Mouse (Mus musculus) liver, postnatal 0 days (tissue): ENCODE measurements around the gene Bphl.

Source experiments
- CTCF ChIP-seq: sonication (generic); IDR thresholded peaks from 2 replicates; pipeline ENCODE4 v1.5.1; 2016; ENCODE audit warnings: antibody characterized with exemption, low read depth
- EP300 ChIP-seq: IDR thresholded peaks from 2 replicates; pipeline ENCODE4 v1.6.1; 2016; ENCODE audit warnings: antibody characterized with exemption, low read depth, mild to moderate bottlenecking

DNA sequence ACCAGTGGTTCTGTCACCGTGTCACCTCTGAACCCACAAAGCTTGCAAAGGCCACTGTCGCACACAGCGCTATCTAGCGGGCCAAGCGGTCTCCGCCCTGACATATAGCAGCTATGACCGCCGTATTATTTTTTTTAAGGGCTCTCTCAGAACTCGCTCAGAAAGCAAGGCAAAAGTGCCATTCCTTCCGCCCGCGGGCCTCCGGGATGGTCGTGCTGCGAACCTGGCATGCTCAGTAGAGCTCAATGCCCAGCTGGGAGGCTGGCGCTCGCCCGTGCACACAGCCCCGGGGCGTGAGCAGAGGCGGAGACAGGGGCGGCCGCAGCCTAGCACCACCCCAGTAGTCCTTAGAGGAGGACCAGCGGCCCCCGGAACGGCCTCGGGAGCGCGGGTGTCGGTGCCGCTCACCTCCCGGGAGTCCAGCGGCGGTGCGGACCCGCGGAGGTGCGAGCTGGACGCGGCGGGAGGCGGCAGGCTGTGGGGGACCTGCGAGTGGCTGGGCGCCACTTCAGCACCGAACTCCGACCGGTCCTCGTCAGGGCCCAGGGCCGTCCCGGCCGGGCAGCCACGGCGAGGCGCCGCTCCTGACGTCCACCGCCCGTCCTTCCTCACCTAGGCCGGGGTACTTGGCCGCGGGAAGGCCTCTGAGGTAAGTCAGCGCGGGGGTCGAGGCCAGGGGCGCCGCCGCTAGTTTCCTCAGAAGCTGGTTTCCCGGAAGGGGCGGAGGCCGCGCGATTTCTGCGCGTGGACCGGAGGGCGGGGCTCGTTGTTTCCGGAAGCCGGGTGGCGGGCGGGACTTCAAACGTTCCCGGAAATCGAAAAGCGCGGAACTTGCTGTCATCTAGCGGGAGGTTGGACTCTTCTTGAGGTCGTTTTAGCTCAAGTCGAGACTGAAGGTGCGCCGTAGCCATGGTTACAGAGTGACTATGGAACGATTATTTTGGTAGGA, 35.1 kb upstream of the Bphl start, which contains the start of the genes Ripk1 and Serpinb6a:
- TF ChIP-seq EP300 = 0 out of 2 replicates have a peak, but pooled peaks have one; percentile 26
- peak; percentile 66 for TF ChIP-seq CTCF
